Mouse (Mus musculus) layer of hippocampus, adult 11-12 months (tissue): Measurements from ENCODE around the gene Rpp25l.
"Not testable (repeated sequence)": the region's sequence is repeated elsewhere in the genome, so short reads cannot be mapped to it uniquely, and the experiment has no call there.

Source experiments
- DNase-seq: peaks from one replicate; pipeline ENCODE4 v3.0.0; 2022; ENCODE audit warnings: low spot score

The Rpp25l gene

DNA sequence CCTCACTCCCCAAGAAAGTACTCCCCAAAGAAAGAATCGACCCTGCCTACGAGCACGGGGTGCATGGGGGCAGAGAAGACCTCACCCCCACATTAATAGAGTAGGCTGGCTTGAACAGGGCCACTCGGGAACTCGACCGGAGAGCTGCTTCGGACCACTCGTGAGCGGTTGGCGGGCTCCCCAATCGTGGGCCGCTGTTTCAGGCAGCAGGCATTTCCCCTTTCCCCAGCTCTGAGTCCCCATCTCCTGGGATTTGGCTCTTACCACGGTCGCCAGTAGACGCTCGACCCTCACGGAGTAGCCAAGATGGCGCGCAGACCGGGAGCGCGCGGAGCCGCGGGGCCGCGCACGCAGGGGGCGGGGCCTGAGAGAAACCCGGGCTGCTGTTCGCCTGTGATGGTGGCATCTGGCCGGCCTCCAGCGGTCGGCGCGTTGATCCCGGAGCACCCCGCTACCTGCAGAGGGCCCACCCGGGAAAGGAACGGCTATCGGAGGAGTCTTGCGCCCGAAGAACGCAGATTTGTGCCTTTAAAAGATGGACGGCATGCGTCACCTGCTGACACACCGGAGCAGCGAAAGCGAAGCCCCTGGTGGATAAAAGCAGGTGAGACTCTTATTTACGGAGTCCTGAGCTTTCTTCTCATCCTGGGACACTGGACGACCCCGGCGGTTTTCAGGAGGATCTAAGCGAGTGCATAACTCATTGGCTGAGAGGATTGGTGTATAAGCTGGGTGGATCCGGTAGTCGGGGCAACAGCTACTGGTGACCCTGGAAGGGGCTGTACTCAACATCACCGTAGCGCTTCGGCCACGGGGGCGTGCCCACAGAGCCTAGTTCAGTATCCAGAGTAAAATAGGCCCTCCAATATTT is at the start of gene Rpp25l:
TSS of gene Rpp25l (minus strand) at position 338 of the 871 bp plus-strand sequence.
- DNase-seq = peak; percentile 82

DNA sequence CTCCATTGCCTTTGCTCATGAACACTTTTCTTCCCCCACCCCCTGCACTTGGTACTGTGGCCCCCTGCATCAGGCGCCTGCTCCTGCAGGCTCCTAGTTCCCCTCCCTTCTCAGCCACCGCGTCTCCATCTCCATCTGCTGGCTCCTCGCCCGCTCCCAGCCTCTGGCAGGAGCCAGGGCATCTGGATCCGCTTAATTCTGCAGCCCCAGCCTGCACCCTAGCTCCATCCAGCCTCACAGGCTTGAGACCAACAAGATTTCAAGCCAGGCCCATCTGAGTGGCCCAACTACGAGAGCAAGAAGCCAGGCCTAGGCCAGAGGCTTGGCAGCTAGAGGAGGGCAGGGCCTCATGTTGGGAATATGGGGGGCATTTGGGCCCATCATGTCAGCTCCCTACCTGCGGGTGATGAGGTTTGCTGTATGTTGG is 49.4 kb upstream of the Rpp25l start:
- not testable (repeated sequence) for DNase-seq

DNA sequence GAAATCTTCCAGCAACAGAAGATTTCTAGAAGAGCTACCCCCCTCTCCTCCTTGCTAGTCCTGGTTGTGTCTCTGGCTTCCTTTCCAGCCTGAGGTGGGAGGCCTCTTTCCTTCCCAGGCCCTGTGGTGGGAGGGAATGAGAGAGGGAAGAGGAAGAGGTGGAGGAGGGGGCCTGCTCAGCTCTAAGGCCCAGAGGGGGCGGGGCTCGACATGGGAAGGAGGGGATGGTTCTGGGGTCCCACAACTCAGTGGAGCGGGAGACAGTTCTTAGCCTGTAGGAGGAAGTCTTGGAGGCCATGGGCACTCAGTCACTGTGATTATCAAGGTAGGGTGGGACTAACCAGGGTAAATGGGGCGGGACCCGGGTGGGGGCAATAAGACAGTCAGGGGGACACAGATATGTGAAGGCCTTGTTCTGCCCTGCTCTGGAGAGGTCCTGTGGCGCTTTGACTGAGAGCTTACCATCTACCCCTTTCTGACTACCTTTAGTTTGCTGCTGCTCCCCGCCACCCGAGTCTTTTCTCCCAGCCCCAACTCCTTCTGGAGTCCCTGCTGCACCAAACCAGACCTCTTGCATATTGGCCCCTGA is 48.9 kb upstream of the Rpp25l start:
- no peak for DNase-seq

DNA sequence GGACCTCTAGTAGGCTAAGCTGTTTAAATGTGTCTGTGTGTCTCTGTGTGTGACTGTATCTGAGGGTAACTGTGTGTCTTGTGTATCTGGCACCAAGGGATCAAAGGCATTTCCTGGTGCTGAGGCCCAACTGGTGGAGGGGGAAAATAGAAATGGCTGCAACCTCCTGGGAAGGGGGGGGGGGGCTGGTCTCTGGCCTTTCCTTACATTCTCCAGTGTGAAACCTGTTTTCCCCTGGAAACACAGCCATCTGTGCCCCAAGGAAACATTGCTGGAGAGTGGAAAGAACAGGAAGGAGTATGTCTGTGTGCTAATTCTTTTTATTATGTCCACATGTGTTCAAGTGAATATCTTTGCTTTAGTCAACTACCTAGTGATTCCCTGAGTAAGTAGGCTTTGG is 48.3 kb upstream of the Rpp25l start:
- DNase-seq = no peak

DNA sequence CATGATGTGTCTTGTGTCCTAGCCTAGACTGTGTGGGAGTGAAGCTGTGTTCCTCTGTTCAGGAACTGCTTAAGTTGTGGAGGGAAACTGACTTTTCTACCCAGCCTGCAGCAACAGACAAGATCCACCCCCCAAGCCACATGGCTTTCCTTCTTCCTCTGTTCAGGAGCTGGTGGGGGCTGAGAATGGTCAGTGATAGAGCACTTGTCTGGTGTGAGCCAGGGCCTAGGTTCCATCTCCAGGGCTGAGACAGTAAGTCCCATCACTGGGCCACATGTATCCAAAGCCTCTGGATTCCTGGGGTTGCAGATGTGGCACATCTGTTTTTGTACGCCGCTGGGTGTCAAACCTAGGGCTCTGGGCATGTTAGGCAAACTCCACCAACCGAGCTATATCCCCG is 47.6 kb upstream of the Rpp25l start:
- DNase-seq = no peak

DNA sequence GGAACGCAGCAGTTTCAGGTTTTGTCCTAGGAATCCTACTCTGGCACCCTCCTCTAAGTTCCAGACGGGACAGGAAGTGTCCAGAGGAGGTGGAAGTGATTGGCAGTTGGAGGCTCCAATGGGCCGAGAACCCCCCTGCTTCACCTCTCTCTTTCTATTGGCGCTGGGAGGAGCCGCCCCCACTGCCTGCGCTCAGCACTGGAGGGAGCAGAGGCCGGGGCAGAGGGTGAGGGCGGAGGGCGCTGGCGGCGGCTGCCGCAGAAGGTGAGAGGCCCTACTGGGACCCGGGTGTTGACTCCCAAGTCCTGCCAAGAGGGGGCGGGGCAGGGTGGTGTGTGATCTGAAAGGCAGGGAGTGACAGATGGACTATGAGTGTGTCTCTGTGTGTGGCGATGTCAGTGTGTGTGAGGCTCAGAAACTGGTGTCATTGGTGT is 47.0 kb upstream of the Rpp25l start:
- peak; percentile 79 for DNase-seq

DNA sequence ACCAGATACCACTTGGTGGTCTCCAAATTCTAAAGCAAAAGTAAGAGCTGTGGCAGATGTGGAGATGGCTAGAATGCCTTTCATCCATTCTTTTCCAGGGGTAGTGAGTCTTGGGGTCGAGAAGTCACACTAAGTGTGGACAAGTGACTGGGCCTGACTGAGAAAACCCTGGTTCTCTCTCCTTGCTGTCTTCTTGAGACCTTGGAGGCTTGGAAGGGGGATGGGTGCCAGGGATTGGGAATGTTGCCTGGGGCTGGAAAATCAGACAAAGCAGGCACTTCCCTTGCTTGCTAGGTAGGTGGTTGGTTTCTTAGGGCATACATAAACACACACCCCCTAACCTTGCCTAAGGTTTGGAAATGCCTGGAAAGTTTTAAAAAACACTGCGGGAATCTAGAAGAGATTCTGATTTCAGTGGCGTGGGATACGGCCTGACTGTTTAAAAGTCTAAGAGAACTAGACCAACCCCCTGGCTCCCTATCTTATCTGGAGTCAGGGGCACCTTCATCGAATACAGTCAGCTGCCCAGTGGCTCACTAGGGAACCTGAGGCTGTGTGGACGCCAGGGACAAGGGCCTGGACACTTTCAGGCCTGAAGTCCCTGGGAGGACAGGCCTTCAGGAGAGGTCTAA is 46.4 kb upstream of the Rpp25l start:
- no peak for DNase-seq

DNA sequence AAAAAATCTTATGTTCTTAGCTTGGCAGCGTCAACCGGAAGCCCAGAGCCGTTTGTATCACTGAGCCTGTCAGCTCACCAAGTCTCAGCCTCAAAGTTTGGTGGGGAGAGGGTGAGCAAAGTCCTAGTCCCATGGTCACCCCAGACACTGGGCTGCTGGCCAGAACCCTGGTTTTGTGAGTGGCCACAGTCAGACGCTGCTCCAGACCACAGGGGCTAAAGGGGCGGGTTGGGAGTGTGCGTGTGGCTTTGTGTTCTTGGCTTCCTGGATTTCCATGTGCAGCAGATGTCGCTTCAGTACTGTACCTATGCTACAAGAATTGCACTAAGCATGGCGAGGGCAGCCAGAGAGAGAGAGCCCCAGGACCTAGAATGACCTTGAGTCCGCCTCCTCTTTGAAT is 45.9 kb upstream of the Rpp25l start:
- no peak for DNase-seq

DNA sequence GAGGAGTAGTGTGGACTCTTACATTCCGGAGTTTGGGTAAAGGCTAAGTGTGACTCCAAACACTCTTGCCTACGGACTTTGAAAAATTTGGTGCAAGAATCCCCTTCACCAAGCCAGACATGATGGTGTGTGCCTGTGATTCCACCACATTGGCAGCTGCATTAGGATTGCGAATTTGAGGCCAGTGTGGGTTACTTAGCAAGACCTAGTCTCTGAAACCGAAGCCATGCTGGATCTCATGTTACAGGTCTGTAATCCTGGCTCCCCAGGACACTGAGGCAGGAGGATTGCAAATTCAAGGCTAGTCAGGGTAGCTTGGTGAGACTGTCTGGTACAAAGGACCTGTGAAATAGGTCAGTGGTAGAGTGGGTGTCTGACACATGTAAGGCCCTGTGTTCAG is 45.4 kb upstream of the Rpp25l start:
- DNase-seq = no peak

DNA sequence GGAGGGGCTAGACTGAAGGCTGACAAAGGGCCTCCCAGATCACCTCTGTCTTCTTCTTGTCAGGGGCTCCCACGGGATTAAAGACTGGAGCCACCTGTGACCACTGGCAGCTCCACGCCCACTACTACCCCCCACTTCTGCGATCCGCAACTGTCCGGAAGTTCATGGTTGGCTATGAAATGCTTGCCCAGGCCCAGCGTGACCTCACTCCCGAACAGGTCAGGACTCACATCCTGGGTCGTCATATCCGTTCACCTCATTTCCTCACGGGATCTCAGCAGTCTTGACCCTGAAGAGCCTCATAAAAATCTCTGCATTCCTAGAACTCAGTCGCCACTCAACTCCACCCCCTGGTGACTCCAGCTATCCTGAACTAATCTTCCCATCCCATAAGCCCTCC is 44.7 kb upstream of the Rpp25l start:
- no peak for DNase-seq

DNA sequence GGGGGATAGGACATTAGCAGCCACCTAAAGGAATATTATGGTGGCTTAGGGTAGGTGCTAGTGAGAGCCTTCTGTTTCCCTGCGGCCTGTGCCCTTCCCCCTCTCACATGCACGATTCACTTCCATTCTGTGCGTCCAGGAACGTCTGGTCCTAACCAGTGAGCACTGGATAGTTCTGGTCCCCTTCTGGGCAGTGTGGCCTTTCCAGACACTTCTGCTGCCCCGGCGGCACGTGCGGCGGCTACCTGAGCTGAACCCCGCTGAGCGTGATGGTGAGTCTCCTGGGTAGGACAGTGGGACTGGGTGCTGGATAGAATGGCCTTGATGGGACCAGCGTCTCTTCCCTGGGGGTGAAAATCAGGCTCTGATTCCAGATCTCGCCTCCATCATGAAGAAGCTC is 44.0 kb upstream of the Rpp25l start:
- no peak for DNase-seq

DNA sequence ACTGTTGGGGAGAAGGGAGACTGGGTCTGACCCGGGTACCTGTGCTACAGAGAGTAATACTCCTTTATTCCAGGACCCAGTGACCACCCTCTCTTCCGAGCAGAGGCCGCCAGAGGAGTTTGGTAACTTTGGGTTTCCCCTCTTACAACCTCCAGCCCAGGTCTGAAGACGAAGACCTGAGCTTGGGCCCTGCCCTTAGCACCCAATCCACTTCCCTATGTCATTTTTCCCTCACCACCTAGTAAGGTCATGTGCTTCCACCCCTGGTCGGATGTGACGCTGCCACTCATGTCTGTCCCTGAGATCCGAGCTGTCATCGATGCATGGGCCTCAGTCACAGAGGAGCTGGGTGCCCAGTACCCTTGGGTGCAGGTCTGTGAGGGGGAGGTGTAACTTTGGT is 43.1 kb upstream of the Rpp25l start:
- no peak for DNase-seq

DNA sequence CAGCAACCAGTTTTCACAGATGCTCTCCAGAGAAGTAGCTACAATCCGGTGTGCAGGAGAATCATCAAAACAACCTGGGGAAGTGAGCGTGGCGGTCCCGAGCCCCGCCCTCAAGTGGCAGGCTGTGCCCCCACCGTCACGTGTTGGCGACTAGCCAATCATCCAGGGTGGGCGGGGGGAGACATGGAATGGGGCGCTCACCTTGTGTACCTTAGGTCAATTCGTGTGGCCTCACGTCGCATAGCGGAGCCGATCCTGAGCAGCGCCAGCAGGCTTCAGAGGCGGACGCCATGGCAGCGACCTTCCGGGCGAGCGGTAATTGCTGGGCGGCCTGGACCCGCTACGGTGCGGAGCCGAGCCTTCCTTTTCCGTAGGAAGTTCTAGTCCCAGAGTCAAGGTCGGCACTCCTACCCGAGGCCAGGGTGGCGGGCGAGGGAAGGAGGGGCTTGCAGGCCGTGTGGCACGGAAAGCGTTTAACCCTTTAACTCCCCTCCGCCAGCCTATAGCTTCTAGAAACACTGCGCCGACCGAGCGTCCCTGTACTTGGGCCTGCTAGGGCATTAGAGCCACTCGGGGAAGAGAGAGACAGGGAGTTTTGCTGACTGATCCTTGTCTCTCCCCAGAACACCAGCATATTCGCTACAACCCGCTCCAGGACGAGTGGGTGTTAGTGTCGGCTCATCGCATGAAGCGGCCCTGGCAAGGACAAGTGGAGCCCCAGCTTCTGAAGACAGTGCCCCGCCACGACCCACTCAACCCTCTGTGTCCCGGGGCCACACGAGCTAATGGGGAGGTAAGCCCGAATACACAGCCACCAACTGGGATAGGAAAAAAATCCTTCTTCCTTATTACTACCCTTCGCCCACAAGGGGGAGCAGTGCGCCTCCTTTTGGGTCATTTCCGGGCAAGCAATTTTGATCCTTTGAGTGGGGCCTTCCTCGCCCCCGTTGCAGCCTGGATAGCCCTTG is 42.3 kb upstream of the Rpp25l start, which contains the start of gene Sigmar1:
TSS of gene Sigmar1 (minus strand) at position 820 of the 968 bp plus-strand sequence.
- peak; percentile 84 for DNase-seq

DNA sequence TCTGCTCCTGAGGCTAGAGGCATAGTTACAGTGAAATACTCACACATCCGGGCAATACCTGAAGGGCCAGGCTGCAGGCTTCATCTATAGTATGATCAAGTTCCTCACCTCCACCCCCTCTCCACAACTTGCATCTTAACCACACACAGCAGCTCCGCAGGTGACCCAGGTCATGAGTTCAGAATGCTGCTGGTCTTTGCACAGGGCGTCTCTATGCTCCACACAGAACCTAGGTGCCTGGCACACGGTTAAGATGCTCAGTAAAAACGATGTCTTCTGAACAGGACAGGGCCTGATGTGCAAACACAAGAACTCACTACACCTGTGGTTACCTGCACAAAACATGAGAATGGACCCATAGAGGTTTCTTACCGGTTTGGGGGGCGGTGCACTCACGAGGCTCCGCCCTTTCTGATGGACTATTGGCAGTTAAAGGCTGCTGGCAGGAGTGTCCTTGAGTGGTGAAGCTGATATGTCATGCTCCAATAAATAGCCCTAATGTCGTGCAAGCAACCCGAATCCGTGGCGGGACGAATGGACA is 41.5 kb upstream of the Rpp25l start, which contains the start of gene Galt:
TSS of gene Galt (plus strand) at position 432 of the 541 bp plus-strand sequence.
- no peak for DNase-seq

DNA sequence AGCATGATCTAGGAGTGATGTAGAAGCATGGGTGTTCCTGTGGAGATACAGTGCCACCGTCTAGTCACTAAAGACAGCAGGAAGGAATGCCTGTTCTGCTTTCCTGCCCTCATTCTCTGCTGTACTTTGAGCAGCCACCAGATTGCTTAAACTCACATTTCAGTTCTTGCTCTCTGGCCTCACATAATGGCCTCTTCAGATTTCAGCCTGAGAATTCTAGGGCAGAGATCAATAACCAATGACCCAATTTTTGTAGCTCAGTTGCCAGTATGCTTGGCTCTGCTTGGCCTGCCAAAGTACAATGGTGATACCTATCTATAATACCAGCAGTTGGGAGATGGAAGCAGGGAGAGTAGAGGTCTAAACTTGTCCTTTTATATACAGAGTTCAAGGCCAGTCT is 31.7 kb upstream of the Rpp25l start:
- DNase-seq = no peak

DNA sequence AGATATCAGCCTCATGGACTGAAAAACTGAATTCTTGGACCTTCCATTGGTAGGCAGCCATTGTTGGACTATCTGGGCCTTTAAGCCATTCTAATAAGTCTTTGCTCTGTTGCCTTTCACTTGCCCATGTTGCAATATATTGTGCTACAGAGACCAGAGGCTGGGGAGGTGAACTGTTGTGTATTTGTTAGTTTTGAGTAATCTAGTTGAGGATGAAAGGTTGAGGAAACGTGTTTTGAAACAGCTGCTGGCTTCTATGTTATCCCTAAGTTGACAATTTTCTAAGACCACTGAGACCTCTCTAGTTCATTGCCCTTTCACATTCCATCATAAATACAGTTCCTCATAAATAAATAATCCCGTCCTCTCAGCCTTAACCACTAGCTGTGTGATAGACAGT is 30.8 kb upstream of the Rpp25l start:
- DNase-seq = no peak

DNA sequence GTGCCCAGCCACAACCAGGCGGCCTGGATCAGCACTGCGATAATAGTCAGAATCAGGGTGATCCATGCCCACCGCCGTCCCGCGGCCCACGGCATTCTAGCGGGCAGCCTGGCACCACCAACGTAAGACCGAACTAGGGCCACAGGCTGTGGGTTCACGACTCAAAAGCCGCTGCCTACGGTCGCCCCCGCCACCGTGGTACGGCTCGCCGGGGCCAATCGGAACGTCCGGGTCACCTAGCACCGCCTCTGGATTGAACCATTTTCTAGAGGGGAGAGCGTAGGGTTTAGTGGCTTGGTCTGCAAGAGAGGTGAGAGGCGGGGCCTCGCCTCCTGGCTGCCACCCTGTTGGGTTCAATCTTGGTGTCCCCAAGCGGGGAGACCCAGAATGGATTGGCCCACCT is 27.8 kb upstream of the Rpp25l start:
- DNase-seq = peak; percentile 94

DNA sequence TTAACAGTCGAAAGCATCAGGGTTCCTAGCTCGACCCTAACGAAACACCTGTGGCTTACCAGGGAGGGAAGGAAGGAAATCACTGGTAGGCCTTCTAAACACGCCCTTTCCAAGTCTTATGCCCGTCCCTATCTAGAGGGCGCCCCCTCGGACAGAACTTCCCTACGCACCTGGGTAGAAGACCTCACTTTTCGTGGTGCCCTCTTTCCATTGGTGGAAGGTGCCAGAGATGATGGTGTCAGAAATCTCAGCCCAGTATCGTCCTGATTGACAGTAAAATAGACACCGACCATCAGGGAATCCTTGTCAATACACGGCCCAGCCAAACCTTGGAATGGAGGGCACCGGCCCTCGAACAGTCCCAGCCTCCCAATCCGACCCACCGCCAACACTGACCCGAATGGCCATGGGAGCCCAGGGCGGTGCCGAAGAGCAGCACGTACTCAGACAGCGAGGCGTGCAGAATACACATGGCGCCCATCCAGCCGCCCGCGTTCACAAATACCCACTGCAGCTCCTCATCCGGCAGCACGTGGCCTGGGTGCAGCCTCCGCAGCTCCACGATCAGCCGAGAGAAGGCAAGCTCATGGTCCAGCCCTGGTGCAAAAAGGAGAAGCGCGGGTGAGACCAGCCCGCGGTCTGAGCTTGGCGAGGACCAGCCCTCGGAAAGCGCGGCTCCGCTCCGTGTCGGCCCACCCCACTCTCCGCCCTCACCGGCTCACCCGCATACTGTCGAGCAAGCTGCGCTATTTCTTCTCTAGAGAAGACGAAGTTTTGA is 27.2 kb upstream of the Rpp25l start:
- peak; percentile 78 for DNase-seq

DNA sequence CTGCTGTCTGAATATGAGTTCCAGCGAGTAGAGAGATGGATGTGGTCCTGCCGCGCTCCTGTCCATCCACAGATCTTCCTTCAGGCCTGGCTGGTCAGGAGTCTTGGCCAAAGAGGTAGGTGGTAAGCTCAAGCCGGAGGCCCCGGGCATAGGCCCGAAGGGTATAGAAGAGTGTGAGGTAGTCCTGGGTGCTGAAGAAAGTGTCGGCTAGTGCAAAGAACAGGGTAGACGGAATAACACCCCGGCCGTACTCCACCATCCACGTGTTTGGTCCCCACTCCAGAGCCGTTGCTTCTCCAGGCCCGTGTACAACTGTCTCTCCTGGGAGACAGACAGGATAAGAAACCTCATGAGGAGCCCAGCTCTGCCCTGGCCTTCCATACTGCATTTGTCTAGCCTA is 25.9 kb upstream of the Rpp25l start:
- DNase-seq = no peak

DNA sequence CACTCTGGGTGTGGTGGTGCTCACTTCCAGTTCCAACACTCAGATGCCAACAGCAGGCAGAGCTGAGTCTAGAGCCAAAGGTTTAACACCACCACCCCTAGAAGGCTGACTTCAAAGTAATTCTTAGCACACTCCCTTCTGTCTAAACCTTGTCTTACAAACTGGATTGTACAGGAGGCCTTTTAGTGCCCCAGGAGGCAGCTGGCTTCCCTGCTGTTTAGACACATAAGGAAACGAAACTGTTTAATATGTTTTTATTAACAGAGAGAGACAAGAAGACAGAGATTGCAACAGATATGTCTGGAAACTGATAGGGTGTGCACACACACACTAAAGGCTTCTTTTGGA is 24.9 kb upstream of the Rpp25l start:
- no peak for DNase-seq
